Mouse (Mus musculus): ENCODE results near the gene Lama1. TPM values are rescaled to one million over a fixed set of nuclear protein-coding genes. Genes with fewer than 3 reads are reported as not detected.

Gene Lama1
- polyA plus RNA-seq, 1 experiment from 2014 or later = 15.4 TPM

DNA sequence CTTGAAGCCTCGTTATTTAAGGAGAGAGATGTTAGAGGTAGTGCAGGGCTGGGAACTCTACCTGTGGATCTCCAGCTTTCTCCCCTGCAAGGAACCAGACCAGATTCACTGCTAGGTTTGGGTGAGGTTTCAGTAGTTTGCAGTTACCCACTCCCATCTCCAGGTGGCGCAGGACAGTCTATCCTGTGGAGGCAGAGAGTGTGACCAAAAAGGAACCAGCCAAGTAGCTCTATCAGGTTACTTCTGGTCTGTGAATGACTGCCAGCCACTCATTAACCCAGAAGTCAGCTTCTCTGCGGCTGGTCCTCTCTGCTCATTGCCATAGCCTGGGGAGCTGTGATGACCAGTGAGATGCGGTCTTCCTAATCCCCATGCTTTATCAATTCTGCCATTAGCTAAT lies 82.8 kb downstream of the Lama1 start:
- WGBS = 57% methylated on average over 4 of the region's 4 CpGs
- Histone ChIP-seq H3K9me3 (ENCODE audit: control insufficient read depth, low read length) (no peaks in the 10 kb centered on the region), H3K9ac (no peak overlapping the region), H3K4me2 (replicated peaks) (no peak overlapping the region), H3K4me3 (replicated peaks; ENCODE audit: low read length) (no peak overlapping the region), H3K27me3 (ENCODE audit: control insufficient read depth, insufficient read depth, low read length) (no peaks in the 10 kb centered on the region), H3K4me1 (replicated peaks; ENCODE audit: control insufficient read depth, insufficient read depth, low read length) (no peaks in the 10 kb centered on the region), H3K27ac (no peak overlapping the region), H3K36me3 (replicated peaks; ENCODE audit: control insufficient read depth, insufficient read depth) (peaks cover 20% of the 10 kb centered on the region; the same call in 1 of the 2 replicates)
- DNase-seq (ENCODE audit: low spot score) (no peak), ATAC-seq (ENCODE audit: low FRiP score) (no peak; the same call in 1 of the 2 replicates)

DNA sequence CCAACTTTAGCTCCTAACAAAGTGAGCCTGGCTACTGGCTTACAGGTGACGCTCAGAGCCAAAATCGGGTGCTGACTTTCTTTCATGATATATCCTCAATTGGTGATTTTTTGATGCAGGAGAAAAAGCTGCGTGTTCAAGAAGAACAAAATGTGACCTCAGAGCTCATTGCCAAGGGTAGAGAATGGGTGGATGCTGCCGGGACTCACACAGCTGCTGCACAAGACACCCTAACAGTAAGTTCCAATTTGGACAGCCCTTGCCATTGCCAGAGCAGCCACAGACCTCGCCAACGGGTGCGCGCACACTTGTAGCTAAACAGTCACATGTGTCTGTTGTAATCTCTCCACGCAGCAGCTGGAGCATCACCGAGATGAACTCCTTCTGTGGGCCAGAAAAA lies 94.0 kb downstream of the Lama1 start:
- Histone ChIP-seq H3K4me2 (replicated peaks) (no peak overlapping the region), H3K27ac (no peak overlapping the region), H3K27me3 (ENCODE audit: control insufficient read depth, insufficient read depth, low read length) (no peaks in the 10 kb centered on the region), H3K9ac (no peak overlapping the region), H3K9me3 (ENCODE audit: control insufficient read depth, low read length) (no peaks in the 10 kb centered on the region), H3K4me3 (replicated peaks; ENCODE audit: low read length) (no peak overlapping the region), H3K36me3 (replicated peaks; ENCODE audit: control insufficient read depth, insufficient read depth) (peaks cover 12% of the 10 kb centered on the region), H3K4me1 (replicated peaks; ENCODE audit: control insufficient read depth, insufficient read depth, low read length) (no peaks in the 10 kb centered on the region)
- WGBS = 96% methylated on average over 10 of the region's 10 CpGs
- DNase-seq (ENCODE audit: low spot score) (no peak), ATAC-seq (ENCODE audit: low FRiP score) (no peak)

DNA sequence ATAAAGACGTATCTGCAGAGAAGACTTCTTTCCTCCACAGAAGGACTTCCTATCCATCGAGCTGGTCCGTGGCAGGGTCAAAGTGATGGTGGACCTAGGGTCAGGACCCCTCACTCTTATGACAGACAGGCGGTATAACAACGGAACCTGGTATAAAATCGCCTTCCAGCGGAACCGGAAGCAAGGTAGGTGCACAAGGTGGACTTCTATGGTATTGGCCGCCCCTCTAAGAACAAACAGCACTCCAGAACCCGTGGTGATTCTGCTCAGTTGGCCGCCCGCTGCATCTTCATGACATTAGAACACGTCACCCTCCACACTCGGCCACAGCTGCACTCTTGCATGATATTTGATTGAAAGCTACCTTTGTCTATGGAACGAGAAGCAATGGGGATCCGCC lies 112.1 kb downstream of the Lama1 start:
- Histone ChIP-seq H3K9me3 (ENCODE audit: control insufficient read depth, low read length) (no peaks in the 10 kb centered on the region), H3K4me2 (replicated peaks) (no peak overlapping the region), H3K9ac (no peak overlapping the region), H3K4me3 (replicated peaks; ENCODE audit: low read length) (no peak overlapping the region), H3K27ac (no peak overlapping the region), H3K36me3 (replicated peaks; ENCODE audit: control insufficient read depth, insufficient read depth) (peaks cover 52% of the 10 kb centered on the region), H3K4me1 (replicated peaks; ENCODE audit: control insufficient read depth, insufficient read depth, low read length) (no peaks in the 10 kb centered on the region), H3K27me3 (ENCODE audit: control insufficient read depth, insufficient read depth, low read length) (no peaks in the 10 kb centered on the region)
- no peak for DNase-seq (ENCODE audit: low spot score)
- ATAC-seq (ENCODE audit: low FRiP score) = no peak
- 91% methylated on average over 16 of the region's 16 CpGs for WGBS

DNA sequence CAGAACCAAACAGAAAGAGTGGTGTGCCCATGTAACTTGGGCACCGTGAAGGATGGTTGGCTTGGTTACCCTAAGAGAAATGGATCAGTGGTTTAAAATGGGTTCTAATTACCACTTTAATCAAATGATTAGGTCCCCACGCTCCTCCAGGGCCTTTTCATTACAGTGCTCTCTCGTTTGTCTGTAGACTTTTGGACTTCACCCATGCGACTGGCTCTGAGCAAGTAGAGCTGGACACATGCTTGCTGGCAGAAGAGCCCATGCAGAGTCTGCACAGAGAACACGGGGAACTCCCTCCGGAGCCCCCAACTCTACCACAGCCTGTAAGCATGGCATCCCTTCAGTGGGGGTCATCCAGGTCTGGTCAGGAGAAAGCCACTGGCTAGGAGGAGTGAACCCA lies 116.6 kb downstream of the Lama1 start:
- Histone ChIP-seq H3K4me3 (replicated peaks; ENCODE audit: low read length) (no peak overlapping the region), H3K27me3 (ENCODE audit: control insufficient read depth, insufficient read depth, low read length) (no peaks in the 10 kb centered on the region), H3K36me3 (replicated peaks; ENCODE audit: control insufficient read depth, insufficient read depth) (peaks cover 65% of the 10 kb centered on the region), H3K4me1 (replicated peaks; ENCODE audit: control insufficient read depth, insufficient read depth, low read length) (no peaks in the 10 kb centered on the region), H3K4me2 (replicated peaks) (no peak overlapping the region), H3K9ac (no peak overlapping the region), H3K9me3 (ENCODE audit: control insufficient read depth, low read length) (no peaks in the 10 kb centered on the region), H3K27ac (no peak overlapping the region)
- WGBS = 91% methylated on average over 6 of the region's 6 CpGs
- DNase-seq (ENCODE audit: low spot score) (no peak), ATAC-seq (ENCODE audit: low FRiP score) (no peak)

DNA sequence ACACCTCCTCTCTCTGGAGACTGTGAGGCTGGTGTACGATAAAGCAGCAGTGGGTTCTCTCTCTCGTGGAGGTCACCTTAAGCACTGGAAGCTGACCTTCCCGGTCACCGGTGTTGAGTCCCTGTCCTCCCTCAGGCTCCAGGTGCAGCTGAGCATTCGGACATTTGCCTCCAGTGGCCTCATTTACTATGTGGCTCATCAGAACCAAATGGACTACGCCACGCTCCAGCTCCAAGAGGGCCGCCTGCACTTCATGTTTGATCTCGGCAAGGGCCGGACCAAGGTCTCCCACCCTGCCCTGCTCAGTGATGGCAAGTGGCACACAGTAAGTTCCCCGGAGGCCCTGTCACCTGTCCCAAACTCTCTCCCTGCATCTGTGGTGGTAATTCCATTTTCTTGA lies 118.7 kb downstream of the Lama1 start:
- Histone ChIP-seq H3K27ac (no peak overlapping the region), H3K4me1 (replicated peaks; ENCODE audit: control insufficient read depth, insufficient read depth, low read length) (no peaks in the 10 kb centered on the region), H3K27me3 (ENCODE audit: control insufficient read depth, insufficient read depth, low read length) (no peaks in the 10 kb centered on the region), H3K4me2 (replicated peaks) (no peak overlapping the region), H3K9me3 (ENCODE audit: control insufficient read depth, low read length) (no peaks in the 10 kb centered on the region), H3K4me3 (replicated peaks; ENCODE audit: low read length) (no peak overlapping the region), H3K9ac (no peak overlapping the region), H3K36me3 (replicated peaks; ENCODE audit: control insufficient read depth, insufficient read depth) (peaks cover 50% of the 10 kb centered on the region)
- WGBS = 97% methylated on average over 11 of the region's 11 CpGs
- DNase-seq (ENCODE audit: low spot score) (no peak), ATAC-seq (ENCODE audit: low FRiP score) (no peak)

DNA sequence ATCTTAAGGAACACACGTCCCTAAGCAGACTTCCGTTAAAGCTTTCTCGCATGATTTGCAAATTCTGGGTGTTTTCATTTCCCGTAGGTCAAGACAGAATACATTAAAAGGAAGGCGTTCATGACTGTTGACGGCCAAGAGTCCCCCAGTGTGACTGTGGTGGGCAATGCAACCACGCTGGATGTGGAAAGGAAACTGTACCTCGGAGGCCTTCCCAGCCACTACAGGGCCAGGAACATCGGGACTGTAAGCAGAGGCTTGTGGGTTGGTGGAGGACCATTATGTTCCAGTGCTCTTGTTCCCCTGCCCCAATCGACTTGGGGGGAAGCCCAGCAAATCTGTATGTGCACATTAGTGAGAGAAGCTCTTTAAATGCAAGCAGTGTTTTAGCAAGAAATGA lies 119.9 kb downstream of the Lama1 start:
- Histone ChIP-seq H3K4me1 (replicated peaks; ENCODE audit: control insufficient read depth, insufficient read depth, low read length) (no peaks in the 10 kb centered on the region), H3K9me3 (ENCODE audit: control insufficient read depth, low read length) (no peaks in the 10 kb centered on the region), H3K27ac (no peak overlapping the region), H3K4me3 (replicated peaks; ENCODE audit: low read length) (no peak overlapping the region), H3K27me3 (ENCODE audit: control insufficient read depth, insufficient read depth, low read length) (no peaks in the 10 kb centered on the region), H3K4me2 (replicated peaks) (no peak overlapping the region), H3K36me3 (replicated peaks; ENCODE audit: control insufficient read depth, insufficient read depth) (peaks cover 45% of the 10 kb centered on the region), H3K9ac (no peak overlapping the region)
- 94% methylated on average over 10 of the region's 10 CpGs for WGBS
- DNase-seq (ENCODE audit: low spot score) (no peak), ATAC-seq (ENCODE audit: low FRiP score) (no peak)

DNA sequence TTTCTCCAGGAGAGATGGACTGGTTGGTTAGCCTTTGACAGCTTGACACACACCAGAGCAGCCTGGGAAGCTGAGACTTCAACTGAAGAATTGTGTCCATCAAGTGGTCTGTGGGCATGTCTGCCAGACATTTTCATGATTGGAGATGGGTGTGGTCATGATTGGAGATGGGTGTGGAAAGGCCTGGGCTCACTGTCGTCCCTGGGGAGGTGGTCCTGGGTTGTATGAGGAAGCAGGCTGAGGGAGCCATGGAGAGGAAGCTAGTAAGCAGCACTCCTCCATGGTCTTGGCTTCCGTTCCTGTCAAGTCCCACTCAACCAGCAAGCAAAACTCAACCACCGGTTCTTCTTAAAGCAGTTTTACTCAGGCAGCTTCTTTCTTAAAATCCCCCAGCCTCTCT lies 130.4 kb downstream of the Lama1 start:
- DNase-seq (ENCODE audit: low spot score) = no peak
- ATAC-seq (ENCODE audit: low FRiP score) = no peak
- H3K9me3 ChIP-seq (ENCODE audit: control insufficient read depth, low read length) = peaks cover 6% of the 10 kb centered on the region
- H3K4me3 ChIP-seq (replicated peaks; ENCODE audit: low read length) = no peak overlapping the region
- no peaks in the 10 kb centered on the region for H3K4me1 ChIP-seq (replicated peaks; ENCODE audit: control insufficient read depth, insufficient read depth, low read length)
- no peak overlapping the region for H3K27ac ChIP-seq
- no peak overlapping the region for H3K9ac ChIP-seq
- H3K27me3 ChIP-seq (ENCODE audit: control insufficient read depth, insufficient read depth, low read length) = no peaks in the 10 kb centered on the region
- peaks cover 1% of the 10 kb centered on the region; the same call in 1 of the 2 replicates for H3K36me3 ChIP-seq (replicated peaks; ENCODE audit: control insufficient read depth, insufficient read depth)
- H3K4me2 ChIP-seq (replicated peaks) = no peak overlapping the region
- 91% methylated on average over 3 of the region's 3 CpGs for WGBS

DNA sequence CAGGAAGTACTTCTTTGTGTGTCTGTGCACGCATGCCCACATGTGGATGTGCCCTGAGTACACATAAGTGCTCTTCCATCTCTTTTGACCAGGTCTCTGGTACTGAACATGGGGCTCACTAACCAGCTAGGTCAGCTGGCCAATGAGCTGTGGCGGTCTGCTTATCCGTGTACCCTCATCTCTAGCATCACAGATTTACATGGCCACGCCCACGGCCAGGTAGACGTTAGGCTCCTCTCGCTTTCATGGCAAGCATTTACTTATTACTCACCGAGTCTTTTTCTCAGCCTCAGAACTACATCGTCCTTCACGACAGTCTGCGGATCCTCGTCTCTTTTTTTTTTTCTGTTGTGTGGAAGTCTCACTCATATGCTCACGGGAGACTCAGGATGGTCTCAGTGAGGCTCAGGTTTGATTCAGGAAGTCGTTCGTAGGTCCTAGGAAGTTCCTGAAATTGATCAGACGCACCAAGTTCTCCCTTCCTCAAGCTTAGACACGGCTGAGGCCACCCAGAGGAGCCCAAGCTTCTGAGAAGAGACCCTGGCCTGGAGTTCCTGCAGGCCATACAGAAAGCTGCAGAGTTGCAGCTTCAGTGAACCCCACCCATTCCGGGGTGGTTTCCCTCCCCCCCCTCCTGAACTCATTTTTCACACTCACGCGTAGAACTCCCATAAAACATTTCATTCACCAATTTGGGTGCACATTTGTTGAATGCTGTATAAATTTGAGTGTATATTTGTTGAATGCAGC lies 139.3 kb downstream of the Lama1 start:
- WGBS = 95% methylated on average over 20 of the region's 20 CpGs

DNA sequence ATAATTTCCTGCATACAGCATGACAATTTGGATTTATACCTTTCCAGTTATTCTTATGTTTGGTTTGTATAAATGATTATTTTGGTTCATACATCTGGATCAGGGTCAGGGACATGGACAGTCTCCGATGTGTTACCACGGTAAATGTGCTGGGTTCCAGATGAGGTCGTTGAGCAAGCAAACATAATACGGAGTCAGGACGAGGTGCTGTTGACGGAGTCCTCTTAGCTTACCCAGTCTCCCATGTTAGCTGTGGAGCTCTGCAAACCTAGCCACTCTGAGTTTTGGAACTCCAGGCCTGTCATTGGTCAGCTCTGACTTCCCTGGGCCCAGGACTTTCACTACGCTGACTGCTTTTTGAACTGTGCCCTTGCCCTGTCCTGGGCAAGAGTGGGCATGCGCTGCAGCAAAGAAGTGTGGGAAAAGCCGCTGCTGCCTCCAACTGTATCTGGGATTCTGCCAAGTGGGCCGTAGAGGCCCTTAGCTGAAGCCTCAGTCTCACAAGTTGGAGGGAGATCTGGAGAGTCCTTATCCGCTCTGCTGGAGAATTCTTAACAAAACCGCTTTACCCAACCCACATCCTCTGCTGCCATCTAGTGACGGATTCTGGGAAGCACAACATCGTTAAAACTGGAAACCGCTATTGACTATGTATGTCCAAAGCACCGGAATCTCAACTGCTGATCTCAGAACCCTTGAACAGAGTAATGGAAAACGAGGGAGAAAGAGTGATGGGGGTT lies 140.5 kb downstream of the Lama1 start:
- WGBS = 57% methylated on average over 17 of the region's 17 CpGs

More for the DNA sequence above, 139.3 kb downstream of the Lama1 start:
- no peak overlapping the region for H3K9ac ChIP-seq
- H3K9me3 ChIP-seq (ENCODE audit: control insufficient read depth, low read length) = no peaks in the 10 kb centered on the region
- ATAC-seq (ENCODE audit: low FRiP score) (no peak), DNase-seq (ENCODE audit: low spot score) (no peak)
- H3K27me3 ChIP-seq (ENCODE audit: control insufficient read depth, insufficient read depth, low read length) = no peaks in the 10 kb centered on the region
- H3K4me3 ChIP-seq (replicated peaks; ENCODE audit: low read length) = no peak overlapping the region
- H3K36me3 ChIP-seq (replicated peaks; ENCODE audit: control insufficient read depth, insufficient read depth) = no peaks in the 10 kb centered on the region
- H3K27ac ChIP-seq = no peak overlapping the region
- H3K4me2 ChIP-seq (replicated peaks) = no peak overlapping the region
- H3K4me1 ChIP-seq (replicated peaks; ENCODE audit: control insufficient read depth, insufficient read depth, low read length) = no peaks in the 10 kb centered on the region

More for the DNA sequence above, 140.5 kb downstream of the Lama1 start:
- ATAC-seq (ENCODE audit: low FRiP score) = peak; percentile 74
- no peak overlapping the region for H3K4me3 ChIP-seq (replicated peaks; ENCODE audit: low read length)
- H3K9me3 ChIP-seq (ENCODE audit: control insufficient read depth, low read length) = no peaks in the 10 kb centered on the region
- DNase-seq (ENCODE audit: low spot score) = peak; percentile 97
- no peaks in the 10 kb centered on the region for H3K4me1 ChIP-seq (replicated peaks; ENCODE audit: control insufficient read depth, insufficient read depth, low read length)
- H3K27ac ChIP-seq = no peak overlapping the region
- no peak overlapping the region for H3K9ac ChIP-seq
- no peaks in the 10 kb centered on the region for H3K36me3 ChIP-seq (replicated peaks; ENCODE audit: control insufficient read depth, insufficient read depth)
- H3K4me2 ChIP-seq (replicated peaks) = no peak overlapping the region
- no peaks in the 10 kb centered on the region for H3K27me3 ChIP-seq (ENCODE audit: control insufficient read depth, insufficient read depth, low read length)
